Mouse (Mus musculus): ENCODE data around the gene Gm5478. TPM values are rescaled to one million over a fixed set of nuclear protein-coding genes. Genes with fewer than 3 reads are reported as not detected.
"Not testable (repeated sequence)": the region's sequence is repeated elsewhere in the genome, so short reads cannot be mapped to it uniquely, and the experiment has no call there.

Gm5478 gene
- not detected in 2 replicates for polyA plus RNA-seq (2015; fragmentation: Nextera tagmentation; extraction: Ambion mirVana)

GRCm38 (mm10) chr15:101647280-101647679, at the start of gene Gm5478:
Gene Gm5478 (minus strand): TSS chr15:101647380.
- no peak for ATAC-seq (ENCODE audit: low FRiP score)
- H3K9me3 ChIP-seq (replicated peaks) = no peaks in the 10 kb centered on the region
- no peaks in the 10 kb centered on the region for H3K4me1 ChIP-seq
- no peak within 1 kb of the TSS for H3K4me2 ChIP-seq
- H3K27ac ChIP-seq (replicated peaks) = no peak within 1 kb of the TSS
- H3K4me3 ChIP-seq (replicated peaks) = no peak within 1 kb of the TSS
- H3K9ac ChIP-seq (replicated peaks) = no peak within 1 kb of the TSS
- 86% methylated on average over 3 of the region's 3 CpGs for WGBS
- H3K36me3 ChIP-seq = no peaks in the 10 kb centered on the region
- H3K27me3 ChIP-seq (replicated peaks) = no peaks in the 10 kb centered on the region

GRCm38 (mm10) chr15:101694207-101694606, 47.0 kb upstream of the Gm5478 start, which contains the start of gene Krt6a:
Gene Krt6a (minus strand): TSS chr15:101694307.
- Histone ChIP-seq H3K27ac (replicated peaks) (no peak within 1 kb of the TSS), H3K27me3 (replicated peaks) (no peaks in the 10 kb centered on the region), H3K9me3 (replicated peaks) (no peaks in the 10 kb centered on the region), H3K4me3 (replicated peaks) (no peak within 1 kb of the TSS), H3K36me3 (no peaks in the 10 kb centered on the region), H3K9ac (replicated peaks) (no peak within 1 kb of the TSS), H3K4me1 (no peaks in the 10 kb centered on the region), H3K4me2 (no peak within 1 kb of the TSS)
- ATAC-seq (ENCODE audit: low FRiP score) = no peak
- WGBS = 86% methylated on average over 5 of the region's 5 CpGs

DNA sequence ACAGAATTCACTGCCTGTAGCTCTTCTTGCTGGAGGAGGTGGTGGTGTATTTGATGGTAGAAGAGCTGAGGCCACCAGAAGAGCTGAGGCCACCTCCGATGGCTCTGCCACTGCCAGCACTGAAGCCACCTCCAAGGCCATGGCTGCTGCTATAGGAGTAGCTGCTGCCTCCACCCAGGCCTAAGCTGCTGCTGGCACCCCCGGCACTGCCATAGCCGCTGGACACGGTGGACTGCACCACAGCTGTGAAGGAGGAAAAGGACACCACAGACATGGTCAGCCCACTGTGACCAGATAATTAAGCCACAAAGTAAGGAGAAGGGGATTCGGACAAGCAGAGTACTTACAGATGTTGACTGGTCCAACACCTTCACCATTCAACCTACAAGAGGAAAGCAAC, 43.3 kb upstream of the Gm5478 start:
- H3K4me2 ChIP-seq; H3K9me3 ChIP-seq (replicated peaks); H3K4me3 ChIP-seq (replicated peaks); ATAC-seq (ENCODE audit: low FRiP score); H3K4me1 ChIP-seq; H3K27ac ChIP-seq (replicated peaks); H3K27me3 ChIP-seq (replicated peaks); H3K36me3 ChIP-seq; H3K9ac ChIP-seq (replicated peaks): not testable (repeated sequence)
- WGBS = 95% methylated on average over 5 of the region's 5 CpGs

DNA sequence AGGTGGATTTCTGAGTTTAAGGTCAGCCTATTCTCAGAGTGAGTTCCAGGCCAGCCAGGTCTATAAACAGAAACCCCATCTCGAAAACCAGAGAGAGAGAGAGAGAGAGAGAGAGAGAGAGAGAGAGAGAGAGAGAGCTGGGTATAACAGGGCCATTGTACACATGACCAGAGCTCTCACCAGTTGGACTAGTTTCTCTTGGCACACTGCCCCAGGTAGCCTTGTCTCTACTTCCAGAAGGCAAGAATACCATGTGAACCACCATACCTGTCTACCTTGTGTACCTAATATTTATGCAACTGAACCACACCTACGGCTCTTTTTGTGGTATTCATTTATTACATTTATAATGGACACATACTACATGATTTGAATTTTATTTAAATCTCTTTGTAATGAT, 41.0 kb upstream of the Gm5478 start:
- H3K36me3 ChIP-seq = no peaks in the 10 kb centered on the region
- ATAC-seq (ENCODE audit: low FRiP score) = no peak
- H3K27me3 ChIP-seq (replicated peaks) = no peaks in the 10 kb centered on the region
- no peaks in the 10 kb centered on the region for H3K4me1 ChIP-seq
- no peaks in the 10 kb centered on the region for H3K9me3 ChIP-seq (replicated peaks)
- no peak overlapping the region for H3K4me2 ChIP-seq
- 83% methylated on average over 2 of the region's 2 CpGs for WGBS
- H3K9ac ChIP-seq (replicated peaks) = no peak overlapping the region
- no peak overlapping the region for H3K27ac ChIP-seq (replicated peaks)
- H3K4me3 ChIP-seq (replicated peaks) = no peak overlapping the region

- no peak within 1 kb of the TSS for H3K9ac ChIP-seq (replicated peaks)
- no peaks in the 10 kb centered on the region for H3K4me1 ChIP-seq
- H3K27ac ChIP-seq (replicated peaks) = no peak within 1 kb of the TSS
- no peaks in the 10 kb centered on the region for H3K36me3 ChIP-seq
- H3K4me3 ChIP-seq (replicated peaks) = no peak within 1 kb of the TSS
- H3K27me3 ChIP-seq (replicated peaks) = no peaks in the 10 kb centered on the region
- no peak for ATAC-seq (ENCODE audit: low FRiP score)
- WGBS = 87% methylated on average over 2 of the region's 2 CpGs
- H3K4me2 ChIP-seq = no peak within 1 kb of the TSS
- no peaks in the 10 kb centered on the region for H3K9me3 ChIP-seq (replicated peaks)
These were observed 33.0 kb upstream of the Gm5478 start, which contains the start of gene Krt6b for GRCm38 (mm10) chr15:101680187-101680586. Gene Krt6b (minus strand): TSS chr15:101680287.

DNA sequence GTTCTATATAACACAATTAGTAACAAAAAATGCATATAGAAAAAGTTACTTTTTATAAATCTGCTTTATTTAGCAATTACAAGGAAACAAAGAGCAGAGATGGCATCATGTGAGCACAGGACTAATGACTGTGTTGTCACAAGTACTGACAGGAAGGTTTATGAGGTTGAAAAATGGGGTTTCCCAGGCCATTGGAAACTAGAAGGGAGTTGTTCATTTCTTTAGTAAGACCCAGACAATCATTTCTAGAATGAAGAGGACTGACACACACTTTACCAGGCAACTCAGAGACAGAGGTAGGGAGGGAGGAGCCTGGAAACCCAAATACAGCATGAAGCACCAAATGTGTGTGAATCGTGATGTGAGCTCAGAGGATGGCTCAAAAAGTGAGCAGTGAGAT, 28.8 kb upstream of the Gm5478 start:
- Histone ChIP-seq H3K4me1 (no peaks in the 10 kb centered on the region), H3K4me2 (no peak overlapping the region), H3K4me3 (replicated peaks) (no peak overlapping the region), H3K9ac (replicated peaks) (no peak overlapping the region), H3K9me3 (replicated peaks) (no peaks in the 10 kb centered on the region), H3K27ac (replicated peaks) (no peak overlapping the region), H3K27me3 (replicated peaks) (no peaks in the 10 kb centered on the region), H3K36me3 (no peaks in the 10 kb centered on the region)
- WGBS = 81% methylated on average over 1 of the region's 1 CpGs
- ATAC-seq (ENCODE audit: low FRiP score) = no peak

DNA sequence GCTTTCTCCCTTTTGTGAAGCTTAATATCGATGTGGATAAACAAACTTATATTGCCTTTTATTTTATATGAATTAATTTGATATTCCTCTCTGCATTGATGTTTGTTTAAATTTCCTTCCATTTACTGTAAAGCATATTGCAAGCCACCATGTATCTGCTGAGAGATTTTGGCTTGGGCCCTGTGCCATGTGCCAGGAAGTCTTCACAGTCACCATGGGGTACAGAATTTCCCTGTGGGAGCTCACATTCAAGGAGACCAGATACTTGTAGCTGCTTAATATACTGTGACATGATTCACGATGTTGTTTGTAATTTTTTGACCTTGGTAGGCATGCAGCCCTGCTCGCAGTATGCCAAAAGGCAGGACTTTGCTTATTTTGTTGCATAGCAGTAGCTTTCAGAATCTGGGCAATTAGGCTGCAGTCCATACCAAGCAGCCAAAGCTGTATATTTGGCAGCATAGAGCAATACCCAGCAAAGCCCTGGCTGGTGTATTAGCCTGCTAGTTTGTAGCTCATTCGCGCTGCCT, 5.6 kb upstream of the Gm5478 start:
- WGBS = 78% methylated on average over 5 of the region's 5 CpGs
- Histone ChIP-seq H3K36me3 (no peaks in the 10 kb centered on the region), H3K9ac (replicated peaks) (no peak overlapping the region), H3K9me3 (replicated peaks) (no peaks in the 10 kb centered on the region), H3K27me3 (replicated peaks) (no peaks in the 10 kb centered on the region), H3K4me1 (no peaks in the 10 kb centered on the region), H3K27ac (replicated peaks) (no peak overlapping the region), H3K4me2 (no peak overlapping the region), H3K4me3 (replicated peaks) (no peak overlapping the region)
- ATAC-seq (ENCODE audit: low FRiP score) = no peak

DNA sequence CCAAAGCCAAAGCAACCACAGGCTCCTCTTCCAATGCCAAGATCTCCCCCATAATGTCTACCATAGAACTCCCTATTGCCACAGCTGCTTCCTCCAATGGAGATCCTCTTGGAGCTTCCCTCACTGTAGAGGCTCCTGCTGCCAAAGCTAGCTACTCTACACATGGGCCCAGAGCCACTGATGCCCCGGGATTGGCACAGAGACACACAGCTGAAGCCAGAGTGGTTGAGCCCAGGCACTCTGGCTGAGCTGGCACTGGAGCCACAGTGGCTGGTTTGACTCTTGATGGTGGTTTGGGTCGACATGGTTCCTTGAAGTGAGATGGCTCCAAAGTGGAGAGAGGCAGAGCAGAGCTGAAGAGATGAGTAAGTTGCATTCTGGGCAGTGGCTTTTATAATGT, 19.3 kb downstream of the Gm5478 start, which contains the start of gene Gm5414:
Gene Gm5414 (minus strand): TSS at position 305 of the 400 bp plus-strand sequence.
- no peak within 1 kb of the TSS for H3K4me3 ChIP-seq (replicated peaks)
- H3K4me1 ChIP-seq = no peaks in the 10 kb centered on the region
- 73% methylated on average over 2 of the region's 2 CpGs for WGBS
- H3K27me3 ChIP-seq (replicated peaks) = no peaks in the 10 kb centered on the region
- H3K36me3 ChIP-seq = no peaks in the 10 kb centered on the region
- H3K4me2 ChIP-seq = no peak within 1 kb of the TSS
- no peak within 1 kb of the TSS for H3K27ac ChIP-seq (replicated peaks)
- no peak within 1 kb of the TSS for H3K9ac ChIP-seq (replicated peaks)
- no peak for ATAC-seq (ENCODE audit: low FRiP score)
- no peaks in the 10 kb centered on the region for H3K9me3 ChIP-seq (replicated peaks)

DNA sequence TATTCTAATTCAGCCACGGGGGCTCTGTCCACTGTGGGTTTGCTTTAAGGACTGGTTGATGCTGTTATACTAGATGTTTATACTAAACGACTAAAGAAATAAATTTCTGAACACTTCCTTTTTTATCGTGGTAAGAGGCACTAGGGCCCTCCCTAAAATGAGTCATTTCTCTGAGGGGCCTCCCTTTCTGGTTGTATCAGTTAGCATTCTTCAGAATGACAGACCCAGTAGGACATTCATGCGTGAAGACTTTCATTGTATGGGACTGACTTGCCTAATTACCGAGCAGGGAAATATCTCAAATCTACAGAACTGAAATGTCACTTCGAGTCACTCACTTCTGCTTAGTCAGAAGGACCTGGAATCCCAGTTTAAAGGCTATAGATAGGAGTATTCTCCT, 48.1 kb downstream of the Gm5478 start:
- H3K36me3 ChIP-seq = no peaks in the 10 kb centered on the region
- no peak for ATAC-seq (ENCODE audit: low FRiP score)
- H3K27me3 ChIP-seq (replicated peaks) = no peaks in the 10 kb centered on the region
- 66% methylated on average over 6 of the region's 6 CpGs for WGBS
- no peaks in the 10 kb centered on the region for H3K4me1 ChIP-seq
- no peak overlapping the region for H3K4me2 ChIP-seq
- H3K4me3 ChIP-seq (replicated peaks) = no peak overlapping the region
- H3K9ac ChIP-seq (replicated peaks) = no peak overlapping the region
- H3K9me3 ChIP-seq (replicated peaks) = no peaks in the 10 kb centered on the region
- no peak overlapping the region for H3K27ac ChIP-seq (replicated peaks)

Small RNA genes lying within 50 kb of the gene (microRNA-seq; reads per million reads assigned to microRNA genes)
- gene Gm44342 (not detected), gene Gm44383 (not detected), gene Gm44479 (not detected)

Other genes with a start within 250 kb of the Gm5478 start
- gene Krt7, start 236.3 kb downstream of the Gm5478 start, polyA plus RNA-seq (2015; fragmentation: Nextera tagmentation; extraction: Ambion mirVana) = 1.0 and 12.2 TPM in 2 replicates
- gene Krt87, start 208.6 kb downstream of the Gm5478 start, polyA plus RNA-seq (2015; fragmentation: Nextera tagmentation; extraction: Ambion mirVana) = 0.51 and 0.78 TPM in 2 replicates
- gene Krt88, start 199.6 kb downstream of the Gm5478 start, polyA plus RNA-seq (2015; fragmentation: Nextera tagmentation; extraction: Ambion mirVana) = not detected in 2 replicates
- not detected in 2 replicates for gene Krt81, start 183.6 kb downstream of the Gm5478 start, polyA plus RNA-seq (2015; fragmentation: Nextera tagmentation; extraction: Ambion mirVana)
- gene Krt86, start 173.9 kb downstream of the Gm5478 start, polyA plus RNA-seq (2015; fragmentation: Nextera tagmentation; extraction: Ambion mirVana) = 0.11 TPM in 1 of 2 replicates, not detected in the other
- not detected in 2 replicates for gene Krt83, start 155.9 kb downstream of the Gm5478 start, polyA plus RNA-seq (2015; fragmentation: Nextera tagmentation; extraction: Ambion mirVana)
- gene Gm49425, start 130.1 kb downstream of the Gm5478 start, polyA plus RNA-seq (2015; fragmentation: Nextera tagmentation; extraction: Ambion mirVana) = 0.19 and 0.42 TPM in 2 replicates
- gene Krt84, start 114.6 kb downstream of the Gm5478 start, polyA plus RNA-seq (2015; fragmentation: Nextera tagmentation; extraction: Ambion mirVana) = 0.28 TPM in 1 of 2 replicates, not detected in the other
- gene Krt82, start 96.7 kb downstream of the Gm5478 start, polyA plus RNA-seq (2015; fragmentation: Nextera tagmentation; extraction: Ambion mirVana) = not detected in 2 replicates
- gene Krt90, start 84.4 kb downstream of the Gm5478 start, polyA plus RNA-seq (2015; fragmentation: Nextera tagmentation; extraction: Ambion mirVana) = 0.06 and 0.12 TPM in 2 replicates
- 0.10 TPM in 1 of 2 replicates, not detected in the other for gene Krt75, start 73.5 kb downstream of the Gm5478 start, polyA plus RNA-seq (2015; fragmentation: Nextera tagmentation; extraction: Ambion mirVana)
- not detected in 2 replicates for gene Gm5414, start 19.2 kb downstream of the Gm5478 start, polyA plus RNA-seq (2015; fragmentation: Nextera tagmentation; extraction: Ambion mirVana)
- 0.09 TPM in 1 of 2 replicates, not detected in the other for gene Krt6b, start 32.9 kb upstream of the Gm5478 start, polyA plus RNA-seq (2015; fragmentation: Nextera tagmentation; extraction: Ambion mirVana)
- gene Krt6a, start 46.9 kb upstream of the Gm5478 start, polyA plus RNA-seq (2015; fragmentation: Nextera tagmentation; extraction: Ambion mirVana) = 0.75 and 1.5 TPM in 2 replicates
- 0.79 and 37.7 TPM in 2 replicates for gene Krt5, start 65.5 kb upstream of the Gm5478 start, polyA plus RNA-seq (2015; fragmentation: Nextera tagmentation; extraction: Ambion mirVana)
- 0.22 and 0.55 TPM in 2 replicates for gene Krt71, start 95.7 kb upstream of the Gm5478 start, polyA plus RNA-seq (2015; fragmentation: Nextera tagmentation; extraction: Ambion mirVana)
- gene Krt72, start 139.1 kb upstream of the Gm5478 start, polyA plus RNA-seq (2015; fragmentation: Nextera tagmentation; extraction: Ambion mirVana) = 0.11 TPM in 1 of 2 replicates, not detected in the other
- gene Krt73, start 155.0 kb upstream of the Gm5478 start, polyA plus RNA-seq (2015; fragmentation: Nextera tagmentation; extraction: Ambion mirVana) = 0.31 and 0.47 TPM in 2 replicates
- not detected in 2 replicates for gene Krt2, start 170.8 kb upstream of the Gm5478 start, polyA plus RNA-seq (2015; fragmentation: Nextera tagmentation; extraction: Ambion mirVana)
- 11.9 and 16.9 TPM in 2 replicates for gene Krt1, start 203.4 kb upstream of the Gm5478 start, polyA plus RNA-seq (2015; fragmentation: Nextera tagmentation; extraction: Ambion mirVana)
- gene Krt77, start 222.3 kb upstream of the Gm5478 start, polyA plus RNA-seq (2015; fragmentation: Nextera tagmentation; extraction: Ambion mirVana) = 0.29 and 0.54 TPM in 2 replicates
- gene Krt76, start 245.5 kb upstream of the Gm5478 start, polyA plus RNA-seq (2015; fragmentation: Nextera tagmentation; extraction: Ambion mirVana) = not detected in 2 replicates

Data from neural tube, embryonic 15.5 days (tissue).